Mouse (Mus musculus): ENCODE measurements around the gene Fbp2.

DNA sequence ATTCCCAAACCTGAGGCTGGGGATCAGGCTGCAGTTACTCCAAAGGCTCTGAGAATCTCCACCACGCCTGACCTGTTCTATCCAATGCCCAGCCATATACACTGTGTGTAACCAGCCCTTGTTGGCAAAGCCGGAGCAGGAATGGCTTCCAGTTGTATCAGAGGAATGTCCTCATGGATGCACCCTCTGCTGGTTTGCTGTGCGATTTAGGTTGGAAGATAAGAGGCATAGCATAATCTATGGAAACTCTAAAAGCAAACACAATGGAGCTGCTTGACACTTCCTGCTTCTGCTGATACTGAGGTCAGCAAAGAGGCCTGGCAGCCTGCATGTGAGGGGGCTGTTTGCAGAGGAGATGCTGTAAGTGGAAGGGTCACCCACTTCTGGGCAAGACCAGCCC is 4.7 kb upstream of the Fbp2 start:
- TF ChIP-seq POLR2A (IDR thresholded peaks at IDR 0.05; ENCODE audit: extremely low read depth, insufficient read depth, low read length) (no peak), CTCF (IDR thresholded peaks at IDR 0.05; ENCODE audit: low read depth, low read length) (no peak)

All from liver, adult 2 months (tissue).